Mouse (Mus musculus): ENCODE data around the gene Clip1.

DNA sequence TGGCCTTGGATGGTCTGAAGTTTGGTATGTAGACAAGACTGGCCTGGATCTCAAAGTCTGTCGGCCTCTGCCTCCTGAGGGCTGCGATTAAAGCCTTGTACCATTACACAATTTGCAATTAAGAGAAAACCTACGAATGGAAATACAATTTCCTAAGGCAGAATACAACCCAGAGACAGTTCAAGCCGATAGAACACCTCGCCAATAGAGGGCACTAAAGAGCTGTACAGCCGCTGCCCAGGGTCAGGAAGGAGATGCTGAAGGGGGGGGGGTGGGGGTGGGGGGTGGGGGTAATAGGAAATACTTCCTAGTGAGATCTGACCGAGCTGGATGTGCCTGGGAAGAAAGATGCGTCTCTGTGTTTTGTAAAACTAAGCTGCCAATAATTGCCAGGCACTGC is 57.8 kb downstream of the Clip1 start:
- TF ChIP-seq POLR2A (IDR thresholded peaks at IDR 0.05; ENCODE audit: extremely low read depth, insufficient read depth, low read length): no peak
- peak; percentile 44; the same call in 1 of the 2 replicates for TF ChIP-seq CTCF (IDR thresholded peaks at IDR 0.05; ENCODE audit: extremely low read depth, insufficient read depth, low read length)
